Mouse (Mus musculus) intestine, postnatal 0 days (tissue): ENCODE data around the gene Pprc1. TPM values are rescaled to one million over a fixed set of nuclear protein-coding genes. Genes with fewer than 3 reads are reported as not detected.
A peak's percentile ranks its signal among the peaks of the same experiment; 100 is the strongest.

ENCODE experiments used
- ATAC-seq: fragments of 200-750 bp; cut with Nextera tagmentation; 2 replicates; pipeline ENCODE4 v1.8.0; 2017; ENCODE audit warnings: mild to moderate bottlenecking, moderate TSS enrichment, moderate library complexity
- H3K27ac ChIP-seq: fragments of 300-500 bp; sonication (generic); 2 replicates; pipeline ENCODE4 v1.5.1; 2014; ENCODE audit warnings: mild to moderate bottlenecking, low read depth, low read length, moderate library complexity
- H3K27me3 ChIP-seq: fragments of 300-500 bp; sonication (generic); replicated peaks from 2 replicates; pipeline ENCODE4 v1.6.1; 2014; ENCODE audit warnings: low read length, mixed read lengths; ENCODE audit not compliant: control insufficient read depth, insufficient read depth
- H3K36me3 ChIP-seq: fragments of 300-500 bp; sonication (generic); 2 replicates; pipeline ENCODE4 v1.6.1; 2014; ENCODE audit warnings: mild to moderate bottlenecking, moderate library complexity; ENCODE audit not compliant: control insufficient read depth, insufficient read depth
- H3K4me1 ChIP-seq: fragments of 300-500 bp; sonication (generic); replicated peaks from 2 replicates; pipeline ENCODE4 v1.6.1; 2014; ENCODE audit warnings: antibody characterized with exemption, low read length, mixed read lengths; ENCODE audit not compliant: control insufficient read depth, insufficient read depth
- H3K4me2 ChIP-seq: fragments of 300-500 bp; sonication (generic); replicated peaks from 2 replicates; pipeline ENCODE4 v1.6.1; 2014; ENCODE audit warnings: low read depth, mild to moderate bottlenecking, moderate library complexity
- H3K4me3 ChIP-seq: fragments of 300-500 bp; sonication (generic); 2 replicates; pipeline ENCODE4 v1.5.1; 2014; ENCODE audit warnings: low read depth, low read length
- H3K9ac ChIP-seq: fragments of 300-500 bp; sonication (generic); 2 replicates; pipeline ENCODE4 v1.6.1; 2014; ENCODE audit warnings: mild to moderate bottlenecking, low read depth, low read length
- H3K9me3 ChIP-seq: fragments of 300-500 bp; sonication (generic); 2 replicates; pipeline ENCODE4 v1.6.1; 2016; ENCODE audit warnings: mixed run types; ENCODE audit not compliant: control insufficient read depth
- CTCF ChIP-seq: sonication (generic); IDR thresholded peaks from 2 replicates; pipeline ENCODE4 v1.5.1; 2016; ENCODE audit warnings: low read depth, mild to moderate bottlenecking, control low read depth, antibody characterized with exemption, moderate library complexity
- WGBS: fragments of 180-500 bp; shearing (Covaris S2); extraction: QIAGEN DNeasy Blood & Tissue Kit; methylation state at CpG from one replicate; pipeline ENCODE4 v1.1.7; 2014; 5-methylcytosine and 5-hydroxymethylcytosine counted together
- polyA plus RNA-seq: library from polyadenylated mRNA; unstranded; fragments of >200 nt; fragmentation: Nextera tagmentation; extraction: Ambion mirVana; gene quantifications from 2 replicates; pipeline ENCODE4 v1.2.1, GENCODE M21; 2015

The Pprc1 gene
- polyA plus RNA-seq, 1 experiment from 2014 or later: 8.3 TPM

GRCm38 (mm10) chr19:46058466-46058865 is 13.8 kb downstream of the Pprc1 start:
- no peak for ATAC-seq
- H3K36me3 ChIP-seq: peaks cover 23% of the 10 kb centered on the region
- no peaks in the 10 kb centered on the region for H3K27me3 ChIP-seq
- no peak overlapping the region for H3K4me2 ChIP-seq
- 0 out of 2 replicates have a peak, but pooled peaks cover 3% of the 10 kb centered on the region for H3K4me1 ChIP-seq
- H3K4me3 ChIP-seq: no peak overlapping the region
- no peak overlapping the region for H3K9ac ChIP-seq
- no peak overlapping the region for H3K27ac ChIP-seq
- 91% methylated on average over 7 of the region's 7 CpGs for WGBS
- no peak for TF ChIP-seq CTCF
- H3K9me3 ChIP-seq: no peaks in the 10 kb centered on the region

GRCm38 (mm10) chr19:46060845-46061244 is 16.2 kb downstream of the Pprc1 start:
- 45% methylated on average over 6 of the region's 6 CpGs for WGBS

GRCm38 (mm10) chr19:46068054-46068453 is 23.4 kb downstream of the Pprc1 start:
- WGBS: 78% methylated on average over 10 of the region's 10 CpGs

More at GRCm38 (mm10) chr19:46060845-46061244, 16.2 kb downstream of the Pprc1 start:
- Histone ChIP-seq H3K9ac (no peak overlapping the region), H3K36me3 (peaks cover 47% of the 10 kb centered on the region), H3K4me3 (no peak overlapping the region), H3K9me3 (no peaks in the 10 kb centered on the region), H3K27me3 (no peaks in the 10 kb centered on the region), H3K4me2 (no peak overlapping the region), H3K4me1 (0 out of 2 replicates have a peak, but pooled peaks cover 3% of the 10 kb centered on the region), H3K27ac (no peak overlapping the region)
- no peak for ATAC-seq
- no peak for TF ChIP-seq CTCF

GRCm38 (mm10) chr19:46073285-46073684 is 28.6 kb downstream of the Pprc1 start:
- no peak for TF ChIP-seq CTCF
- 80% methylated on average over 7 of the region's 7 CpGs for WGBS
- no peak for ATAC-seq
- H3K4me2 ChIP-seq: no peak overlapping the region
- no peaks in the 10 kb centered on the region for H3K4me1 ChIP-seq
- no peak overlapping the region for H3K9ac ChIP-seq
- no peak overlapping the region for H3K4me3 ChIP-seq
- H3K27ac ChIP-seq: no peak overlapping the region
- no peaks in the 10 kb centered on the region for H3K27me3 ChIP-seq
- H3K9me3 ChIP-seq: no peaks in the 10 kb centered on the region
- H3K36me3 ChIP-seq: peaks cover 39% of the 10 kb centered on the region

More at GRCm38 (mm10) chr19:46068054-46068453, 23.4 kb downstream of the Pprc1 start:
- no peak for TF ChIP-seq CTCF
- Histone ChIP-seq H3K9me3 (no peaks in the 10 kb centered on the region), H3K4me2 (no peak overlapping the region), H3K4me3 (no peak overlapping the region), H3K4me1 (no peaks in the 10 kb centered on the region), H3K36me3 (peaks cover 77% of the 10 kb centered on the region), H3K27me3 (no peaks in the 10 kb centered on the region), H3K9ac (no peak overlapping the region), H3K27ac (no peak overlapping the region)
- no peak for ATAC-seq

GRCm38 (mm10) chr19:46074266-46074665 is 29.6 kb downstream of the Pprc1 start:
- Histone ChIP-seq H3K4me2 (no peak overlapping the region), H3K9me3 (no peaks in the 10 kb centered on the region), H3K4me3 (no peak overlapping the region), H3K4me1 (no peaks in the 10 kb centered on the region), H3K36me3 (peaks cover 39% of the 10 kb centered on the region), H3K27me3 (no peaks in the 10 kb centered on the region), H3K9ac (no peak overlapping the region), H3K27ac (no peak overlapping the region)
- no peak for ATAC-seq
- WGBS: 88% methylated on average over 5 of the region's 5 CpGs
- TF ChIP-seq CTCF: no peak

GRCm38 (mm10) chr19:46075616-46076607 is 31.2 kb downstream of the Pprc1 start, which contains the start of gene Nolc1:
TSS of gene Nolc1 (plus strand) at chr19:46075863.
- H3K36me3 ChIP-seq: peaks cover 49% of the 10 kb centered on the region
- peak; percentile 98 for ATAC-seq
- no peaks in the 10 kb centered on the region for H3K9me3 ChIP-seq
- peak; percentile 28; the same call in 1 of the 2 replicates for TF ChIP-seq CTCF
- WGBS: under 1% methylated on average over 66 of the region's 66 CpGs
- H3K9ac ChIP-seq: peak within 1 kb of the TSS; percentile 68
- no peaks in the 10 kb centered on the region for H3K4me1 ChIP-seq
- peak within 1 kb of the TSS; percentile 77 for H3K4me3 ChIP-seq
- no peaks in the 10 kb centered on the region for H3K27me3 ChIP-seq
- H3K27ac ChIP-seq: peak within 1 kb of the TSS; percentile 61; the same call in 1 of the 2 replicates
- peak within 1 kb of the TSS; percentile 72 for H3K4me2 ChIP-seq
